Mouse (Mus musculus): ENCODE data around the gene Ssrp1.

Ssrp1 gene

DNA sequence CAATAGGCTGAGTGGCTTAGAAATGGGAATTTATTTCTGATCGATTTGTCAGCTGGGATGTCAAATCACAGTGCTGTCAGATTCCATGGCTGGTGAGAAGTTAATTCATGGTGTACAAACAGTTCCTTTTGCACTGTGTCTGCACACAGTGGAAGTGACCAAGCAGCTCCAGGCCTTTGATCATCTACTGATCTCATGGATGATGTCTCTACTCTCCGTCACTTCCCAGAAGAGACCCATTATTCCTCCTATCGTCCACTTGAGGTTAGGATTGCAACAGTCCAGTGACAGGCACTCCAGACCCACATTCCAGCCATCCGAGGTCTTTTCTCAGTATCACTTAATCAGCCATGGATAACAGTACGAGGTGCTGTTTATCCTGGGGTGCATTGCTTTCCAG is 36.7 kb downstream of the Ssrp1 start:
- DNase-seq (ENCODE audit: low spot score in 2 of 2): no peak

GRCm38 (mm10) chr2:85088716-85089646 is 51.9 kb downstream of the Ssrp1 start:
- DNase-seq (ENCODE audit: low spot score in 2 of 2): no peak

GRCm38 (mm10) chr2:85091325-85091724 is 54.3 kb downstream of the Ssrp1 start:
- DNase-seq (ENCODE audit: low spot score in 2 of 2): no peak

GRCm38 (mm10) chr2:85093376-85093775 is 56.3 kb downstream of the Ssrp1 start:
- no peak for DNase-seq (ENCODE audit: low spot score in 2 of 2)

DNA sequence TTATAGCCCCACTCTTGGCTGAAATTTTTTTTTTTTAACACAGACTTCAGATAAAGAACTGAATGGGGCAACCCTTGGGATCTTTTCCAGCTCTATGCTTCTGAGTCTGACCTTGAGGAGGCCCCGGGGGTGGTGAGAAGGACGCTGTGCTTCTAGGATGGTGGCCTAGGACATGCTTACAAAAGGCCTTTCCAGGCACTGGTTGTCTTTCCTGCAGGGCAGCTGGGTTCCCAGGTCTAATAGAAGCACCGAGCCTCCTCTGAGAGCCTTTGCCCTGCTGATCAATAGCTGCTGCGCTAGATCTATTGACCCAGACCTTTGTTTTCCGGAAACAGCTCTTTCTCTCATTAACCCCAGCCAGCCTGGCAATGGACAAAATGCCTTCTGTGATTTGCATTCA is 58.9 kb downstream of the Ssrp1 start:
- DNase-seq (ENCODE audit: low spot score in 2 of 2): no peak

Data from urinary bladder, postnatal 36 days (tissue).